In the genomic region with DNA sequence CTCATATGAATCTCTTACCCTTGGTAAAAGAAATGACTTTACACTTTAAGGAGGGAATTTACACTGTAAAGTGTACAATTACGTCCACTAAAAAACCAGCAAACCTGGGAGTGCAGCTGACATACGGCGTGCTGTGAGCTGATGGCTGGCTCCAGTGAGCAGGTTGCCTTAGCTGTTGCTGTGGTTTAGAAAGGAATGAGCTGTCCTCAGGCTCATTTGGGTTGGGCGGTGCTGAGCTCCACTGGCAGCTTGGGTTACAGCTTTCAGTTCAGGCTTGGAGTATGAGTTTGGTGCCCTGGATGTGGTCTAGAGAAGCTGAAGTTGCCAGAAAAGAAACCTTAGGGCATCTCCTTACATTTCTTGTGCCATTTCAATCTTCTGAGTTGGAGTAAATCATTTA, we compare ENCODE assay signal across 10 mouse cellular contexts. TPM values are rescaled to one million over a fixed set of nuclear protein-coding genes. Genes with fewer than 3 reads are reported as not detected.
DNase-seq lines count a peak whose midpoint lies in the region; ATAC-seq lines count a peak whose summit lies in the region.
"Had no signal": no experiment of that assay in that cellular context is flagged by ENCODE, and none has a peak within 500 bp of the region (broad histone marks: within the 10 kb centered on the region; RNA-seq: fewer than 3 reads in every experiment).

No protein-coding gene starts in this region.

- ATAC-seq in embryonic facial prominence, embryonic 11.5 days (replicated peaks; ENCODE audit: insufficient number of reproducible peaks, low FRiP score, low TSS enrichment, low read depth) = no peak
- ATAC-seq in hematopoietic stem cell, adult 5-6 weeks (replicated peaks in 1 of 2; ENCODE audit: insufficient read depth in 1 of 2, low FRiP score in 2 of 2, low TSS enrichment in 1 of 2, low read depth in 1 of 2, poor library complexity in 2 of 2, severe bottlenecking in 2 of 2) = peak; percentile 11 to 48; a peak in 1 of 4 replicates
- no peak for ATAC-seq in megakaryocyte-erythroid progenitor cell, adult 5-6 weeks (replicated peaks; ENCODE audit: low FRiP score, low TSS enrichment, poor library complexity, severe bottlenecking)

- H3K9ac ChIP-seq in embryonic facial prominence, embryonic 11.5 days (replicated peaks; ENCODE audit: low read length) = no peak overlapping the region

- H3K4me2 ChIP-seq in embryonic facial prominence, embryonic 11.5 days (ENCODE audit: low read depth, low read length) = no peak overlapping the region

- no peaks in the 10 kb centered on the region for H3K4me1 ChIP-seq in embryonic facial prominence, embryonic 11.5 days (ENCODE audit: control insufficient read depth, insufficient read depth, low read length)
- peaks cover 8% of the 10 kb centered on the region for H3K4me1 ChIP-seq in embryonic facial prominence, embryonic 10.5 days

- no peaks in the 10 kb centered on the region; the same call in none of the 2 replicates for H3K36me3 ChIP-seq in embryonic facial prominence, embryonic 11.5 days (replicated peaks; ENCODE audit: control insufficient read depth, insufficient read depth, low read depth, low read length)
- peaks cover 58% of the 10 kb centered on the region for H3K36me3 ChIP-seq in embryonic facial prominence, embryonic 10.5 days (replicated peaks)

- H3K27me3 ChIP-seq in embryonic facial prominence, embryonic 11.5 days (ENCODE audit: control insufficient read depth, insufficient read depth, low read length) = no peaks in the 10 kb centered on the region
- H3K27me3 ChIP-seq in embryonic facial prominence, embryonic 10.5 days (replicated peaks; ENCODE audit: low read depth, poor library complexity, severe bottlenecking) = no peaks in the 10 kb centered on the region

- no peak overlapping the region for H3K4me3 ChIP-seq in embryonic facial prominence, embryonic 11.5 days (ENCODE audit: low read depth, low read length)
- H3K4me3 ChIP-seq in embryonic facial prominence, embryonic 10.5 days = no peak overlapping the region
- H3K4me3 ChIP-seq: midbrain, embryonic 10.5 days had no signal

- H3K9me3 ChIP-seq in embryonic facial prominence, embryonic 11.5 days (replicated peaks; ENCODE audit: control insufficient read depth, low read length) = no peaks in the 10 kb centered on the region
- no peaks in the 10 kb centered on the region for H3K9me3 ChIP-seq in embryonic facial prominence, embryonic 10.5 days
- H3K9me3 ChIP-seq: midbrain, embryonic 10.5 days had no signal

- 85% methylated on average over 4 of the region's 4 CpGs for WGBS in embryonic facial prominence, embryonic 11.5 days
- 80% methylated on average over 4 of the region's 4 CpGs for WGBS in embryonic facial prominence, embryonic 10.5 days

- DNase-seq in embryonic facial prominence, embryonic 11.5 days (ENCODE audit: low spot score) = peak; percentile 36
- DNase-seq in embryonic facial prominence, embryonic 10.5 days (ENCODE audit: low spot score) = no peak
- peak; percentile 26 for DNase-seq in kidney, postnatal 10 days
- DNase-seq in kidney, adult 18-20 months = no peak
- peak; percentile 50 for DNase-seq in Muller cell, postnatal 12 days (ENCODE audit: inconsistent ontology term)
- DNase-seq in spleen, adult 18-20 months = no peak
- DNase-seq: heart, postnatal 14 days had no signal

- no peak overlapping the region for H3K27ac ChIP-seq in embryonic facial prominence, embryonic 11.5 days (replicated peaks; ENCODE audit: low read depth, low read length)
- no peak overlapping the region for H3K27ac ChIP-seq in embryonic facial prominence, embryonic 10.5 days (replicated peaks)
- H3K27ac ChIP-seq: midbrain, embryonic 10.5 days had no signal

RNA-seq across cellular contexts. Expression of gene Agpat4, which starts 44.3 kb away (rescaled TPM):
- 17.5 and 21.0 TPM in 2 replicates for polyA plus RNA-seq in embryonic facial prominence, embryonic 11.5 days (2014; fragmentation: Nextera tagmentation; extraction: Ambion mirVana)
- 39.4 and 41.3 TPM in 2 replicates for polyA plus RNA-seq in embryonic facial prominence, embryonic 10.5 days (2016; fragmentation: Nextera tagmentation; extraction: Ambion mirVana)
- total RNA-seq in hematopoietic stem cell, adult 5-6 weeks (2017) = 6.1 and 8.9 TPM in 2 replicates
- total RNA-seq in megakaryocyte-erythroid progenitor cell, adult 5-6 weeks (2014; fragmentation: Nextera tagmentation) = 9.0 and 12.7 TPM in 2 replicates
- 4.3 and 6.8 TPM in 2 replicates for total RNA-seq in megakaryocyte-erythroid progenitor cell, adult 5-6 weeks (2017)

Comparison
In these comparisons a context has a peak if more than half of its experiments do, and no peak if none do; other contexts are left out.
1. DNase-seq: peak in embryonic facial prominence, embryonic 11.5 days (single experiment), kidney, postnatal 10 days (single experiment) and Muller cell, postnatal 12 days (single experiment); none in embryonic facial prominence, embryonic 10.5 days (single experiment), kidney, adult 18-20 months (single experiment) and spleen, adult 18-20 months (0 of 2).
2. ATAC-seq: peak in hematopoietic stem cell, adult 5-6 weeks (2 of 2); none in embryonic facial prominence, embryonic 11.5 days (single experiment) and megakaryocyte-erythroid progenitor cell, adult 5-6 weeks (single experiment).